Comparison of ENCODE assay signal across 9 mouse cellular contexts in the genomic region with DNA sequence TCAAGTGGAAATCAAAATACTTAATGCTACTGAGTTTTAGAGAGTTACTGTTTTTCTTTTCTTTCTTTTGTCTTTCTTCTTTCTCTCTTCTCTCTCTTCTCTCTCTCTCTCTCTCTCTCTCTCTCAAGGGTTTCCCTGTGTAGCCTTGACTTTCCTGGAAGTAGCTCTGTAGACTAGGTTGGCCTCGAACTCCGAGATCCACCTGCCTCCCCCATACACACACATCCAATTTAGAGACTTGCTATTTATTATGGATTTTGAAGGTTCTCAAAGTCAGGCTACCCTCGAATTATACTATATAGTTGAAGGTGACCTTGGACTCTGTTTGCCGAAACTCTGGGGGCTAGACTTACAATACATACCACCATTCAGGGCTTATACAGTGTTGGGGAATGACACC. TPM values are rescaled to one million over a fixed set of nuclear protein-coding genes. Genes with fewer than 3 reads are reported as not detected.
DNase-seq lines count a peak whose midpoint lies in the region; ATAC-seq and TF ChIP-seq lines count a peak whose summit lies in the region.
"Had no signal": no experiment of that assay in that cellular context is flagged by ENCODE, and none has a peak within 500 bp of the region (broad histone marks: within the 10 kb centered on the region; RNA-seq: fewer than 3 reads in every experiment).

No protein-coding gene starts in this region.

- DNase-seq in gastrocnemius, adult 2 months, result no peak
- DNase-seq in gastrocnemius, postnatal 36 days, result no peak
- no peak for DNase-seq in liver, embryonic 14.5 days (ENCODE audit: low read depth in 3 of 3, low spot score in 3 of 3)
- DNase-seq in urinary bladder, adult 2 months (ENCODE audit: low spot score), result no peak
- DNase-seq in B cell, adult 2 months, result no peak
- DNase-seq: spleen, adult 18-20 months had no signal

- no peaks in the 10 kb centered on the region for H3K27me3 ChIP-seq in C2C12 (ENCODE audit: control insufficient read depth, insufficient read depth, insufficient read length)
- no peaks in the 10 kb centered on the region for H3K27me3 ChIP-seq in forebrain, embryonic 15.5 days
- H3K27me3 ChIP-seq in liver, embryonic 14.5 days (ENCODE audit: control insufficient read depth, insufficient read depth, low read length), result no peaks in the 10 kb centered on the region

- TF ChIP-seq CTCF in gastrocnemius, adult 2 months (IDR thresholded peaks at IDR 0.05), result no peak
- TF ChIP-seq CTCF in C2C12 (IDR thresholded peaks at IDR 0.05; ENCODE audit: control insufficient read depth, insufficient read depth, insufficient read length), result no peak
- no peak for TF ChIP-seq CTCF in liver, embryonic 14.5 days (IDR thresholded peaks at IDR 0.05; ENCODE audit: low read depth)

- H3ac ChIP-seq in C2C12 (ENCODE audit: control insufficient read depth, insufficient read length, low read depth), result no peak overlapping the region

- peak overlapping the region; percentile 99 for H3K27ac ChIP-seq in gastrocnemius, adult 2 months
- H3K27ac ChIP-seq in forebrain, embryonic 15.5 days (replicated peaks), result no peak overlapping the region
- H3K27ac ChIP-seq in liver, embryonic 14.5 days, result no peak overlapping the region

- ATAC-seq in forebrain, embryonic 15.5 days (replicated peaks), result no peak
- no peak for ATAC-seq in liver, embryonic 14.5 days (ENCODE audit: insufficient read depth)
- no peak for ATAC-seq in megakaryocyte-erythroid progenitor cell, adult 5-6 weeks (replicated peaks; ENCODE audit: low FRiP score, low TSS enrichment, poor library complexity, severe bottlenecking)

- H3K9me3 ChIP-seq in forebrain, embryonic 15.5 days, result no peaks in the 10 kb centered on the region
- H3K9me3 ChIP-seq in liver, embryonic 14.5 days (ENCODE audit: control insufficient read depth, low read length), result no peaks in the 10 kb centered on the region

- peaks cover 63% of the 10 kb centered on the region for H3K79me2 ChIP-seq in C2C12 (ENCODE audit: control insufficient read depth, insufficient read depth)

- peaks cover 14% of the 10 kb centered on the region for H3K4me1 ChIP-seq in forebrain, embryonic 15.5 days
- peaks cover 13 to 18% of the 10 kb centered on the region in 2 experiments for H3K4me1 ChIP-seq in liver, embryonic 14.5 days (replicated peaks; ENCODE audit: control insufficient read depth in 2 of 2, insufficient read depth in 2 of 2, low read length in 1 of 2)

- intact Hi-C loops in gastrocnemius, adult 2 months (cut with DNase I), result loop anchor here (5.0 kb wide), 1 partner anchor 105 kb away; the partner anchor contains the start of gene Mars2
- intact Hi-C loops in gastrocnemius, postnatal 36 days (cut with DNase I), result loop anchor here (10.0 kb wide), 1 partner anchor 1852 kb away; no protein-coding TSS in a partner anchor

- H3K4me3 ChIP-seq in gastrocnemius, adult 2 months, result peak overlapping the region; percentile 93
- H3K4me3 ChIP-seq in C2C12 (ENCODE audit: insufficient read depth, poor library complexity, severe bottlenecking), result peak overlapping the region; percentile 80
- H3K4me3 ChIP-seq in forebrain, embryonic 15.5 days, result peak overlapping the region; percentile 77
- H3K4me3 ChIP-seq in liver, embryonic 14.5 days (ENCODE audit: insufficient read depth in 1 of 2, low read depth in 2 of 2, low read length in 2 of 2), result peak overlapping the region; percentile 47 to 81

- peaks cover 52% of the 10 kb centered on the region for H3K79me3 ChIP-seq in C2C12 (ENCODE audit: low read depth)

- peaks cover 11% of the 10 kb centered on the region for H3K36me3 ChIP-seq in C2C12 (ENCODE audit: control insufficient read depth, insufficient read depth)
- H3K36me3 ChIP-seq in forebrain, embryonic 15.5 days, result peaks cover 3% of the 10 kb centered on the region; the same call in 1 of the 2 replicates
- H3K36me3 ChIP-seq in liver, embryonic 14.5 days (replicated peaks; ENCODE audit: control insufficient read depth, insufficient read depth, low read depth), result no peaks in the 10 kb centered on the region; the same call in 1 of the 2 replicates

- WGBS in forebrain, embryonic 15.5 days, result 77% methylated on average over 4 of the region's 4 CpGs
- WGBS in liver, embryonic 14.5 days (ENCODE audit: insufficient replicate concordance), result 51% methylated on average over 4 of the region's 4 CpGs

- no peak for TF ChIP-seq EP300 in liver, embryonic 14.5 days (IDR thresholded peaks at IDR 0.05; ENCODE audit: low read depth)

- peak overlapping the region; percentile 98 for H3K9ac ChIP-seq in forebrain, embryonic 15.5 days (replicated peaks)
- H3K9ac ChIP-seq in liver, embryonic 14.5 days (replicated peaks), result peak overlapping the region; percentile 97

- H3K4me2 ChIP-seq in forebrain, embryonic 15.5 days (replicated peaks), result peak overlapping the region; percentile 64
- H3K4me2 ChIP-seq in liver, embryonic 14.5 days (ENCODE audit: low read depth), result peak overlapping the region; percentile 78

TF ChIP-seq in C2C12, 6 proteins besides CTCF, POLR2A, EP300 and RAD21:
- TF ChIP-seq USF1 (IDR thresholded peaks at IDR 0.05; ENCODE audit: low read depth) (no peak), MAX (IDR thresholded peaks at IDR 0.05) (no peak), FOSL1 (IDR thresholded peaks at IDR 0.05; ENCODE audit: insufficient read depth, low read length, poor library complexity, severe bottlenecking) (no peak), CEBPB (IDR thresholded peaks at IDR 0.05; ENCODE audit: low read depth) (no peak), MYOD1 (IDR thresholded peaks at IDR 0.05; ENCODE audit: control insufficient read depth, insufficient read length, low read depth) (no peak), MYOG (IDR thresholded peaks at IDR 0.05; ENCODE audit: control insufficient read depth, extremely low read depth, insufficient read length) (no peak)

RNA-seq across cellular contexts. Expression of gene Mob4, which starts 1.3 kb away (rescaled TPM):
- 10 to 100 TPM; 34.2 to 41.9 TPM for total RNA-seq in gastrocnemius, adult 2 months (2021)
- 10 to 100 TPM; 36.0 to 41.8 TPM for total RNA-seq in gastrocnemius, postnatal 36 days (2021)
- 15.5 TPM for polyA plus RNA-seq in C2C12 (2012; fragmentation: generic; extraction: Trizol)
- polyA plus RNA-seq in forebrain, embryonic 15.5 days (2015; fragmentation: Nextera tagmentation; extraction: Ambion mirVana), result 175 and 182 TPM in 2 replicates
- polyA plus RNA-seq in liver, embryonic 14.5 days (2012; rRNA removed), result 7.3 and 10.8 TPM in 2 replicates
- 36.0 and 38.0 TPM in 2 replicates for polyA plus RNA-seq in liver, embryonic 14.5 days (2014; fragmentation: Nextera tagmentation; extraction: Ambion mirVana)
- total RNA-seq in megakaryocyte-erythroid progenitor cell, adult 5-6 weeks (2014; fragmentation: Nextera tagmentation), result 33.5 and 42.6 TPM in 2 replicates
- 29.4 and 68.9 TPM in 2 replicates for total RNA-seq in megakaryocyte-erythroid progenitor cell, adult 5-6 weeks (2017)
- 47.7 and 50.7 TPM in 2 replicates for polyA plus RNA-seq in urinary bladder, adult 2 months (2012; rRNA removed)

RNA-seq across cellular contexts. Expression of gene Hspd1, which starts 44.3 kb away (rescaled TPM):
- total RNA-seq in gastrocnemius, adult 2 months (2021), result 100 to 1,000 TPM; 156 to 249 TPM
- total RNA-seq in gastrocnemius, postnatal 36 days (2021), result 100 to 1,000 TPM; 158 to 177 TPM
- 297 TPM for polyA plus RNA-seq in C2C12 (2012; fragmentation: generic; extraction: Trizol)
- polyA plus RNA-seq in forebrain, embryonic 15.5 days (2015; fragmentation: Nextera tagmentation; extraction: Ambion mirVana), result 291 and 296 TPM in 2 replicates
- 73.8 and 163 TPM in 2 replicates for polyA plus RNA-seq in liver, embryonic 14.5 days (2012; rRNA removed)
- polyA plus RNA-seq in liver, embryonic 14.5 days (2014; fragmentation: Nextera tagmentation; extraction: Ambion mirVana), result 241 and 264 TPM in 2 replicates
- total RNA-seq in megakaryocyte-erythroid progenitor cell, adult 5-6 weeks (2014; fragmentation: Nextera tagmentation), result 526 and 530 TPM in 2 replicates
- total RNA-seq in megakaryocyte-erythroid progenitor cell, adult 5-6 weeks (2017), result 929 and 1,055 TPM in 2 replicates
- 81.3 and 84.3 TPM in 2 replicates for polyA plus RNA-seq in urinary bladder, adult 2 months (2012; rRNA removed)

RNA-seq across cellular contexts. Expression of gene Hspe1, which starts 44.4 kb away (rescaled TPM):
- total RNA-seq in gastrocnemius, adult 2 months (2021), result 100 to 1,000 TPM in 1 of 2 experiments, 10 to 100 TPM in 1; 77.1 to 120 TPM
- 10 to 100 TPM; 77.6 to 87.8 TPM for total RNA-seq in gastrocnemius, postnatal 36 days (2021)
- polyA plus RNA-seq in C2C12 (2012; fragmentation: generic; extraction: Trizol), result 914 TPM
- 253 and 276 TPM in 2 replicates for polyA plus RNA-seq in forebrain, embryonic 15.5 days (2015; fragmentation: Nextera tagmentation; extraction: Ambion mirVana)
- 148 and 306 TPM in 2 replicates for polyA plus RNA-seq in liver, embryonic 14.5 days (2012; rRNA removed)
- 396 and 414 TPM in 2 replicates for polyA plus RNA-seq in liver, embryonic 14.5 days (2014; fragmentation: Nextera tagmentation; extraction: Ambion mirVana)
- total RNA-seq in megakaryocyte-erythroid progenitor cell, adult 5-6 weeks (2014; fragmentation: Nextera tagmentation), result 836 and 866 TPM in 2 replicates
- total RNA-seq in megakaryocyte-erythroid progenitor cell, adult 5-6 weeks (2017), result 921 and 969 TPM in 2 replicates
- 149 and 170 TPM in 2 replicates for polyA plus RNA-seq in urinary bladder, adult 2 months (2012; rRNA removed)
